Mouse (Mus musculus) kidney, adult 2 months (tissue): ENCODE measurements at regions not wholly inside any gene's neighbourhood (a gene's known extent, or its start where the extent isn't known, plus 50 kb on each side); places are given as distances from the start of the nearest gene placed in this dataset.
"Not testable (repeated sequence)": the region's sequence is repeated elsewhere in the genome, so short reads cannot be mapped to it uniquely, and the experiment has no call there.

Experiments
- DNase-seq: peaks from one replicate; pipeline ENCODE4 v3.0.0; 2021
- H3K27ac ChIP-seq: fragments of 200-500 bp; 2 replicates; pipeline ENCODE4 v1.5.1; 2012; ENCODE audit warnings: low read depth, low read length, control low read depth, inconsistent platforms; ENCODE audit not compliant: insufficient read depth
- H3K27me3 ChIP-seq: fragments of 200-500 bp; replicated peaks from 2 replicates; pipeline ENCODE4 v1.6.1; 2012; ENCODE audit warnings: mild to moderate bottlenecking, moderate library complexity, low read length, inconsistent platforms; ENCODE audit not compliant: control insufficient read depth, insufficient read depth
- H3K36me3 ChIP-seq: fragments of 200-500 bp; 2 replicates; pipeline ENCODE4 v1.6.1; 2012; ENCODE audit warnings: mild to moderate bottlenecking, moderate library complexity, low read length, inconsistent platforms; ENCODE audit not compliant: control insufficient read depth, insufficient read depth
- H3K4me1 ChIP-seq: fragments of 200-500 bp; 2 replicates; pipeline ENCODE4 v1.6.1; 2011; ENCODE audit warnings: low read length; ENCODE audit not compliant: control insufficient read depth, insufficient read depth
- H3K4me3 ChIP-seq: fragments of 200-500 bp; 2 replicates; pipeline ENCODE4 v1.5.1; 2011; ENCODE audit warnings: mild to moderate bottlenecking, low read depth, low read length, control low read depth; ENCODE audit not compliant: insufficient read depth
- CTCF ChIP-seq: fragments of 200-500 bp; conservative IDR thresholded peaks from 2 replicates; pipeline ENCODE4 v1.5.1; 2011; ENCODE audit warnings: low read depth, mild to moderate bottlenecking, control low read depth, low read length, moderate library complexity, mixed read lengths; ENCODE audit not compliant: insufficient read depth, insufficient read length
- POLR2A ChIP-seq: fragments of 200-500 bp; IDR thresholded peaks from one replicate; pipeline ENCODE4 v1.6.1; 2011; ENCODE audit warnings: low read depth, low read length, control low read depth
- WGBS: fragments of 180-500 bp; shearing (Covaris S2); methylation state at CpG from one replicate; pipeline ENCODE4 v1.1.7; 2018; 5-methylcytosine and 5-hydroxymethylcytosine counted together

GRCm38 (mm10) chr12:21525567-21525966 lies 108.1 kb upstream of the Ywhaq start:
- not testable (repeated sequence) for H3K4me1 ChIP-seq, H3K27ac ChIP-seq, H3K4me3 ChIP-seq, H3K36me3 ChIP-seq, H3K27me3 ChIP-seq
- DNase-seq: peak; percentile 7
- WGBS: 40% methylated on average over 6 of the region's 6 CpGs
- TF ChIP-seq CTCF: peak; percentile 62

- no peak for DNase-seq
- no peak overlapping the region for H3K27ac ChIP-seq
- H3K36me3 ChIP-seq: no peaks in the 10 kb centered on the region
- no peak overlapping the region for H3K4me3 ChIP-seq
- TF ChIP-seq POLR2A (no peak), CTCF (no peak)
- no peaks in the 10 kb centered on the region for H3K27me3 ChIP-seq
- 64% methylated on average over 3 of the region's 3 CpGs for WGBS
- H3K4me1 ChIP-seq: no peaks in the 10 kb centered on the region; the same call in 1 of the 2 replicates
Observed at GRCm38 (mm10) chr12:21522621-21523020, 105.2 kb upstream of the Ywhaq start.

GRCm38 (mm10) chr12:21519058-21519457 lies 101.6 kb upstream of the Ywhaq start:
- Histone ChIP-seq H3K4me1 (no peaks in the 10 kb centered on the region; the same call in 1 of the 2 replicates), H3K27me3 (no peaks in the 10 kb centered on the region), H3K4me3 (no peak overlapping the region), H3K36me3 (no peaks in the 10 kb centered on the region), H3K27ac (no peak overlapping the region)
- WGBS: 47% methylated on average over 3 of the region's 3 CpGs
- DNase-seq: peak; percentile 24
- TF ChIP-seq CTCF (no peak), POLR2A (no peak)

DNA sequence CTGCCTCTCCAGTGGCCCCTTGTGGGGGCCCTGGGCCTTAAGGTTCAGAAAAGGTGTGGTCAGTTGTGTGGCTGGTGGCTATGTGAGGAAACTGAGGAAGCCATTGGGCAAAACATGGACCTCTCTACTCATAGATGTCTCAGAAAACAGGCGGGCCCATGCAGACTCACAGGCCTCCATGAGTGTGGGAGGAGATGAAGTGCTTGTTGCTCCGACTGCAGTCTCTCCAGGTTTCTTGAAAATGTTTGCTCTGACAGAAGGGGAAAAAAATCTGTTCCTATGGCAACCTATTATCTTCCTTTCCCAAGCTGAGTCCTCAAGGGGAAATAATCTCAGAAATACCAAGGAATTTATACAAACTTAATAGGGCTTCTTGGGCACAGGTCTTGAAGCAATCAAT lies 95.3 kb upstream of the Ywhaq start:
- TF ChIP-seq POLR2A (no peak), CTCF (no peak)
- H3K27me3 ChIP-seq: no peaks in the 10 kb centered on the region
- 83% methylated on average over 2 of the region's 2 CpGs for WGBS

GRCm38 (mm10) chr12:21511043-21511665 lies 93.7 kb upstream of the Ywhaq start:
- TF ChIP-seq CTCF (no peak), POLR2A (no peak)
- WGBS: 85% methylated on average over 8 of the region's 8 CpGs
- Histone ChIP-seq H3K36me3 (no peaks in the 10 kb centered on the region), H3K4me1 (no peaks in the 10 kb centered on the region), H3K4me3 (no peak overlapping the region), H3K27ac (no peak overlapping the region), H3K27me3 (no peaks in the 10 kb centered on the region)
- no peak for DNase-seq

More for the DNA sequence above, 95.3 kb upstream of the Ywhaq start:
- Histone ChIP-seq H3K27ac (no peak overlapping the region), H3K4me3 (no peak overlapping the region), H3K4me1 (no peaks in the 10 kb centered on the region), H3K36me3 (no peaks in the 10 kb centered on the region)
- no peak for DNase-seq

DNA sequence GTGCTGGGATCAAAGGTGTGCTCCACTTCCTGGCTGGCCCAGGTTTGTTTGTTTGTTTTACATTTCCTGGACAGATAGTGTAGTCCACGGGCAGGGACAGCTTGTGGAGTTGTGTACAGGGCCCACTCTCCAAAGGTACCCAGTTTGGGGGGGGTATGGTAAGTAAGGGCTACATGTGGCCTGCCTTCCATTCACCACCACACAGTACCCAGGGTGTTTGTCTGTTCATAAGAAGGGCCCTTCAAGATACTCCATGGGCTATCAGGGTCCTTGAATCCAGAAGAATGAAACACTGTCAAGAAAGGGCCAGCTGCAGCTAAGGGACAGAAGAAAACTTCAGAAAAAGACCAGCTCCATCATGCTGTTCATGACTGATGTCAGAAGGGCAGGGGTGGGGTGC lies 89.6 kb upstream of the Ywhaq start:
- H3K36me3 ChIP-seq: no peaks in the 10 kb centered on the region
- no peaks in the 10 kb centered on the region for H3K4me1 ChIP-seq
- TF ChIP-seq CTCF (no peak), POLR2A (no peak)
- H3K27me3 ChIP-seq: no peaks in the 10 kb centered on the region
- H3K27ac ChIP-seq: no peak overlapping the region
- WGBS: 26% methylated on average over 1 of the region's 1 CpGs
- no peak overlapping the region for H3K4me3 ChIP-seq
- DNase-seq: no peak

DNA sequence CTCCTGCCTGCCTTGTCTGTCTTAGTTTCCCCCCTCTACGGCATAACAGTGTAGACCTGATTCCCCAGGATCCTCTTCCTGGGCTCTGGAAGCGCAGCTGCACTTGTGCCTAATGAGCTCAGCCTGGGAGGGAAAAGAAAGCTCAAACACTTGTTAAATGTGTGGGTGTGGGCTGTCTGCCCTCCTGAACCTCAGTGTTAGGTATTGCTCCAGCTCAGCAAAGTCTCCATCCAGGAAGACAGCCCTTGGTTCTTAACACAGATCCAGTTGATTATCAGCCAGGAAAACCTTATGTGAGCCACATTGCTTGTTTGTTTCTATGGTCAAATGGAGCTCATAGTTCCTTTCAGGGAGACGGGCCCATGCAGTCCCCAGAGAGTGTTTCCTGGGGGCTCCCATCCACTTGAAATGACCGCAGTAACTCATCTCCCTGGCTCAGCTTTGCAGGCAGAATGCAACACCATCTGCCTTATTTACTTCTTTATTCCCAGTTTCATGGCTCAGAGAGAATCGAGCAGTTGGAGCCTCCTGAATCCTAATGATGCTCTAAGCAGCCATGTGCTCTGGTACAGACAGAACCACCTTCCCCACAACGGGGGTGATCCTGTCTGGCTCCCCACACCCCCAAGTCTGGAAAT lies 88.4 kb upstream of the Ywhaq start:
- 71% methylated on average over 6 of the region's 6 CpGs for WGBS
- Histone ChIP-seq H3K27ac (no peak overlapping the region), H3K4me1 (no peaks in the 10 kb centered on the region), H3K36me3 (no peaks in the 10 kb centered on the region), H3K27me3 (no peaks in the 10 kb centered on the region), H3K4me3 (no peak overlapping the region)
- TF ChIP-seq POLR2A (no peak), CTCF (no peak)
- no peak for DNase-seq
